Comparison of ENCODE assay signal across 24 mouse cellular contexts in genomic region chr7:137371770-137372169, GRCm38 (mm10). TPM values are rescaled to one million over a fixed set of nuclear protein-coding genes. Genes with fewer than 3 reads are reported as not detected.
A peak's percentile ranks its signal among the peaks of the same experiment; 100 is the strongest.
DNase-seq lines count a peak whose midpoint lies in the region; ATAC-seq and TF ChIP-seq lines count a peak whose summit lies in the region.
"Had no signal": no experiment of that assay in that cellular context is flagged by ENCODE, and none has a peak within 500 bp of the region (broad histone marks: within the 10 kb centered on the region; RNA-seq: fewer than 3 reads in every experiment).

No protein-coding gene starts in this region.

- H3K9ac ChIP-seq in lung, embryonic 14.5 days, result no peak overlapping the region
- no peak overlapping the region for H3K9ac ChIP-seq in hindbrain, embryonic 16.5 days (ENCODE audit: low read depth, low read length)
- H3K9ac ChIP-seq: embryonic facial prominence, embryonic 12.5 days; forebrain, embryonic 12.5 days had no signal

- H3K4me3 ChIP-seq in lung, embryonic 14.5 days (ENCODE audit: low read depth, low read length), result no peak overlapping the region
- no peak overlapping the region for H3K4me3 ChIP-seq in hindbrain, embryonic 16.5 days (ENCODE audit: low read length)
- H3K4me3 ChIP-seq: embryonic facial prominence, embryonic 10.5 days; embryonic facial prominence, embryonic 12.5 days; erythroblast, embryonic 14.5 days; forebrain, embryonic 10.5 days; forebrain, embryonic 12.5 days had no signal

- intact Hi-C loops in left cerebral cortex, postnatal 4 days (cut with DNase I), result no loop called here

- 39% methylated on average over 4 of the region's 4 CpGs for WGBS in lung, embryonic 14.5 days
- 72% methylated on average over 4 of the region's 4 CpGs for WGBS in hindbrain, embryonic 16.5 days

- H3K36me3 ChIP-seq in lung, embryonic 14.5 days (ENCODE audit: insufficient read depth), result no peaks in the 10 kb centered on the region
- H3K36me3 ChIP-seq in hindbrain, embryonic 16.5 days (ENCODE audit: control insufficient read depth, insufficient read depth, low read length), result no peaks in the 10 kb centered on the region
- H3K36me3 ChIP-seq: embryonic facial prominence, embryonic 10.5 days; forebrain, embryonic 12.5 days had no signal

- no peak for TF ChIP-seq CTCF in lung, embryonic 14.5 days (IDR thresholded peaks at IDR 0.05; ENCODE audit: low read depth)

- H3K4me1 ChIP-seq in lung, embryonic 14.5 days (ENCODE audit: insufficient read depth), result no peaks in the 10 kb centered on the region
- H3K4me1 ChIP-seq in hindbrain, embryonic 16.5 days (ENCODE audit: control insufficient read depth, insufficient read depth, low read depth, low read length), result no peaks in the 10 kb centered on the region
- H3K4me1 ChIP-seq: embryonic facial prominence, embryonic 10.5 days; embryonic facial prominence, embryonic 12.5 days; forebrain, embryonic 12.5 days had no signal

- H3K27me3 ChIP-seq in lung, embryonic 14.5 days (ENCODE audit: insufficient read depth, low read length), result no peaks in the 10 kb centered on the region
- no peaks in the 10 kb centered on the region for H3K27me3 ChIP-seq in hindbrain, embryonic 16.5 days (replicated peaks; ENCODE audit: control insufficient read depth, insufficient read depth, low read length)
- H3K27me3 ChIP-seq: embryonic facial prominence, embryonic 12.5 days had no signal

- H3K27ac ChIP-seq in lung, embryonic 14.5 days (ENCODE audit: low read depth), result no peak overlapping the region
- H3K27ac ChIP-seq in hindbrain, embryonic 16.5 days (ENCODE audit: low read depth, low read length), result no peak overlapping the region
- H3K27ac ChIP-seq: embryonic facial prominence, embryonic 10.5 days; embryonic facial prominence, embryonic 12.5 days; forebrain, embryonic 10.5 days; forebrain, embryonic 12.5 days had no signal

- no peak overlapping the region for H3K4me2 ChIP-seq in lung, embryonic 14.5 days
- H3K4me2 ChIP-seq in hindbrain, embryonic 16.5 days (ENCODE audit: low read length), result no peak overlapping the region
- H3K4me2 ChIP-seq: embryonic facial prominence, embryonic 12.5 days; forebrain, embryonic 12.5 days had no signal

- ATAC-seq in lung, embryonic 14.5 days (ENCODE audit: insufficient read depth), result no peak
- peak; percentile 69; the same call in 1 of the 2 replicates for ATAC-seq in erythroblast, adult 5-6 weeks (replicated peaks; ENCODE audit: low FRiP score, poor library complexity, severe bottlenecking)
- ATAC-seq in megakaryocyte-erythroid progenitor cell, adult 5-6 weeks (replicated peaks; ENCODE audit: low FRiP score, low TSS enrichment, poor library complexity, severe bottlenecking), result peak; percentile 68
- ATAC-seq in hindbrain, embryonic 16.5 days, result no peak
- ATAC-seq: CD4-positive, CD25-positive, alpha-beta regulatory T cell, adult 4 months; forebrain, embryonic 14.5 days; forebrain, embryonic 16.5 days had no signal

- H3K9me3 ChIP-seq in lung, embryonic 14.5 days (ENCODE audit: low read depth, low read length), result no peaks in the 10 kb centered on the region
- no peaks in the 10 kb centered on the region for H3K9me3 ChIP-seq in hindbrain, embryonic 16.5 days (ENCODE audit: control insufficient read depth, low read length)
- H3K9me3 ChIP-seq: embryonic facial prominence, embryonic 10.5 days; embryonic facial prominence, embryonic 12.5 days; forebrain, embryonic 10.5 days; forebrain, embryonic 12.5 days had no signal

- peak; percentile 31 for DNase-seq in lung, embryonic 14.5 days
- DNase-seq in lung, postnatal 14 days, result no peak
- no peak for DNase-seq in left cerebral cortex, postnatal 4 days
- DNase-seq: adrenal gland, adult 8-10 months; adrenal gland, postnatal 14 days; adrenal gland, postnatal 36 days; B cell, adult 2 months; cerebellum, adult 11-12 months; cerebellum, adult 2 months; cerebellum, adult 9-10 months; cerebellum, postnatal 10 days; cerebellum, postnatal 25 days had no signal

RNA-seq across cellular contexts. Expression of gene 9430038I01Rik, which starts 38.8 kb away (rescaled TPM):
- 25.5 and 25.6 TPM in 2 replicates for polyA plus RNA-seq in lung, embryonic 14.5 days (2014; fragmentation: Nextera tagmentation; extraction: Ambion mirVana)
- 6.9 TPM in 1 of 2 replicates, not detected in the other for total RNA-seq in erythroblast, adult 5-6 weeks (2015; ENCODE audit: low replicate concordance)
- 0.51 and 5.0 TPM in 2 replicates for total RNA-seq in erythroblast, adult 5-6 weeks (2017; ENCODE audit: low replicate concordance)
- 13.0 and 13.1 TPM in 2 replicates for total RNA-seq in megakaryocyte-erythroid progenitor cell, adult 5-6 weeks (2014; fragmentation: Nextera tagmentation)
- 18.5 and 20.6 TPM in 2 replicates for total RNA-seq in megakaryocyte-erythroid progenitor cell, adult 5-6 weeks (2017)
- 1 to 10 TPM; 8.0 to 9.5 TPM for total RNA-seq in left cerebral cortex, postnatal 4 days (2021)
- 12.4 and 15.3 TPM in 2 replicates for polyA plus RNA-seq in hindbrain, embryonic 16.5 days (2015; fragmentation: Nextera tagmentation; extraction: Ambion mirVana)

RNA-seq across cellular contexts. Expression of gene Ebf3, which starts 57.5 kb away (rescaled TPM):
- 0.09 and 0.14 TPM in 2 replicates for polyA plus RNA-seq in lung, embryonic 14.5 days (2014; fragmentation: Nextera tagmentation; extraction: Ambion mirVana)
- 0.84 TPM in 1 of 2 replicates, not detected in the other for total RNA-seq in erythroblast, adult 5-6 weeks (2015; ENCODE audit: low replicate concordance)
- total RNA-seq in erythroblast, adult 5-6 weeks (2017; ENCODE audit: low replicate concordance), result 0.17 TPM in 1 of 2 replicates, not detected in the other
- total RNA-seq in megakaryocyte-erythroid progenitor cell, adult 5-6 weeks (2014; fragmentation: Nextera tagmentation), result not detected in 2 replicates
- total RNA-seq in megakaryocyte-erythroid progenitor cell, adult 5-6 weeks (2017), result not detected in 2 replicates
- total RNA-seq in left cerebral cortex, postnatal 4 days (2021), result 1 to 10 TPM; 2.1 to 2.7 TPM
- polyA plus RNA-seq in hindbrain, embryonic 16.5 days (2015; fragmentation: Nextera tagmentation; extraction: Ambion mirVana), result 10.3 and 10.7 TPM in 2 replicates
- polyA plus RNA-seq: CD4-positive, CD25-positive, alpha-beta regulatory T cell, adult 4 months; erythroblast, embryonic 14.5 days; G1E had no signal

Comparison
In these comparisons a context has a peak if more than half of its experiments do, and no peak if none do; other contexts are left out.
1. ATAC-seq: peak in erythroblast, adult 5-6 weeks (single experiment) and megakaryocyte-erythroid progenitor cell, adult 5-6 weeks (single experiment); none in lung, embryonic 14.5 days (single experiment) and hindbrain, embryonic 16.5 days (single experiment).